Mouse (Mus musculus) layer of hippocampus, adult 2 months (tissue): ENCODE results near the gene Pcnt. TPM values are rescaled to one million over a fixed set of nuclear protein-coding genes. Genes with fewer than 3 reads are reported as not detected.

Experiments used
- DNase-seq, 2 experiments: peaks; one replicate each; pipeline ENCODE4 v3.0.0; 2022; ENCODE audit warnings: low spot score in 2 of 2
- H3K27ac ChIP-seq: fragments of 200-600 bp; 2 replicates; pipeline ENCODE4 v1.8.1; 2022
- H3K4me3 ChIP-seq: fragments of 200-600 bp; 2 replicates; pipeline ENCODE4 v1.8.1; 2022; ENCODE audit warnings: mild to moderate bottlenecking
- CTCF ChIP-seq: fragments of 200-600 bp; conservative IDR thresholded peaks from 2 replicates; pipeline ENCODE4 v1.8.1; 2022; ENCODE audit warnings: antibody characterized with exemption, mild to moderate bottlenecking, moderate library complexity
- total RNA-seq, 2 experiments: library from RNA; stranded (reverse); gene quantifications; 2 replicates each; pipeline ENCODE4 v1.2.3; 2021

Pcnt gene
- total RNA-seq, 2 experiments from 2014 or later = 23.1 TPM

DNA sequence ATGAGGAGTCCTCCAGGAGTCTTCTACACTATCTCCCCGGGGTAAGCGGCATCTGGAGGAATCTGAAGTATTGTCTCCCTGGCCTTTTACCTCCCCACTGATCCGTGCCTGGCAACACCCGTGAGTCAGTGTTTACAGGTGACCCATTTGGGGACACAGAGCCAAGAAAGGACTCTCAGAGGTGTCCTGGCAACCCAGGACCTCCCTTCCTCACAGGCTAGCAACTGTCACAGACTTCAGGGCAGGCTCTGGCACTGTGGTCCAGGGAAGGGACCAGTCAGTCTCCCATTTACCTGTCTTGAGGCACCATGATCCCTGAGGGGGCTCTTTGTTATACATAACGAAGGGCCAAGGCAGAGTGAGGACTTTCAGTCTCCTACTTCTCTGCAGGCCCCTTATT, 6.3 kb upstream of the Pcnt start, which contains the start of gene 2610028H24Rik:
2610028H24Rik (plus strand) TSS at position 231 of the 400 bp plus-strand sequence.
- DNase-seq = no peak
- Histone ChIP-seq H3K27ac (no peak within 1 kb of the TSS), H3K4me3 (no peak within 1 kb of the TSS)
- no peak for TF ChIP-seq CTCF

GRCm38 (mm10) chr10:76447406-76448229, 5.0 kb upstream of the Pcnt start:
- no peak for TF ChIP-seq CTCF
- H3K27ac ChIP-seq = no peak overlapping the region
- no peak overlapping the region for H3K4me3 ChIP-seq
- no peak for DNase-seq

GRCm38 (mm10) chr10:76445996-76446681, 3.6 kb upstream of the Pcnt start:
- no peak for DNase-seq
- no peak for TF ChIP-seq CTCF
- Histone ChIP-seq H3K27ac (no peak overlapping the region), H3K4me3 (no peak overlapping the region)

- DNase-seq = no peak
- no peak for TF ChIP-seq CTCF
- no peak within 1 kb of the TSS for H3K27ac ChIP-seq
- H3K4me3 ChIP-seq = no peak within 1 kb of the TSS
Observed at GRCm38 (mm10) chr10:76440281-76440680, 2.3 kb downstream of the Pcnt start, which contains the start of gene AC141477.1. Gene AC141477.1 (minus strand): TSS chr10:76440444.

DNA sequence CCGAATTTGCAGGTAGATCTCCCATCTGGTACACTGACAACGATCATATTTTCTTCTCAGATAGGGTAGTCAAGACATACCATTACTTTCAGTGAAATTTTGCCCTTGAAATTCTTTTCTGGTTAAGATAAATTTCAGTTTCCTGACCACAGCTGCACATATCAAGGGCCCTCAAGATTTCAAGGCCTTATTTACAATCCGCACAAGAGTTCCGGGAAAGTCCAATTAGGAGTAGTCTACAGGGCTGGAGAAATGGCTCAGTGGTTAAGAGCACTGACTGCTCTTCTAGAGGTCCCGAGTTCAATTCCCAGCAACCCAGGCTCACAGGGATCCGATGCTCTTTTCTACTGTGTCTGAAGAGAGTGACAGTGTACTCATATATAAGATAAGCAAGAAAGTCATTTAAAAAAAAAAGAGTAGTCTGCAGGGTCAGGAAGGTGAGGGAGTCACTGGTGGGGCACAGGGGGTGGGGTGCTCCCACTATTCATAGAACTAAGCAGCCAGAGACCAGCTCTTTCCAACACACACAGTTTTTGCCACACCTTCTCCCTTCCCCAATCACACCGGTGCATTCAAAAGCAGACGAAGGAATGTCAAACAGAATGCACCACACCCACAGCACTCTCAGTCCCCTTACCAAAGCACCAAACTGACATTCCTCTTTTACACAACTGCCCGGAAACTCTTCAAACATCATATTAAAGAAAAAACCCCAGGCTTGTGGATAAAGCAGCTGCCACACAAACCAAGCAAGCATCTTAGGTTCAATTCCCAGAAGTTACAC, 3.3 kb downstream of the Pcnt start:
- TF ChIP-seq CTCF = no peak
- no peak overlapping the region for H3K27ac ChIP-seq
- no peak overlapping the region for H3K4me3 ChIP-seq
- DNase-seq = no peak

DNA sequence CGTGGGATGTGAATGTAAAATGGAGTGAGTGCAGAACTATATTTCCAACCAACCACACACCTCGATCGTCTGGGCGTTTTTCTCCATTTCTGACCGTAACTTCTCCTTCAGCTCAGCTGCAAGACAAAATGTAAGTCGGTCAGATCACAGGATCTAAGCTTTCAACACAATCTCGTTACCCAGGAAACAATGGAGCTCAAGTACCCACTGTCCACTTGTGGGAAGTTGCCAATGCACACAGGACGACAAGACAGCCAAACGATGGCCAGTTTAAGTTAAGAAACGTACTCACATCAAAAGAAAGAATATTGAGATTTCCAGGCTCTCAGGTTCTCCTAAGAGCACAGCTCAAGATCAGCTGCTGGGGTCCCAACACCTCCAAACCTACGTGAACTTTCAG, 8.7 kb downstream of the Pcnt start:
- DNase-seq = no peak
- H3K27ac ChIP-seq = no peak overlapping the region
- TF ChIP-seq CTCF = no peak
- no peak overlapping the region for H3K4me3 ChIP-seq

DNA sequence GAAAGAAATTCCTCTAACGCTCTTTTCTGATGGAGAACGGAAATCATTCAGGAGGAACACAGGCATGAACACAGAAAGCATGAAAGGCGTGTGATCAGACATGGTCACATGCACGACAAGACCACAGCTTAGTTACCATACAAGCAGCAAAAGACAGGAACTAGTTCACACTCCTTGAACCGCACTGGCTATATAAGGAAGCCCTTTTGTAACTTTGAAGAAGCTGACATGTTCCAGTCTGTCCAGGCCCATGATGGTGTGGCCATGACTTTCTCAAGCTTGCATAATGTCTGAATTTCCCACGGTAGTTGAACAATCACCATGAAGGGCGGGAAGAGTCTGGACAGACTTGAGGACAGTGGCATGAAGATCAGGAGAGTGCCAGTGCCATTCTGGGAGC, 16.9 kb downstream of the Pcnt start:
- no peak for DNase-seq
- H3K27ac ChIP-seq = no peak overlapping the region
- H3K4me3 ChIP-seq = no peak overlapping the region
- no peak for TF ChIP-seq CTCF

- Histone ChIP-seq H3K4me3 (no peak overlapping the region), H3K27ac (no peak overlapping the region)
- TF ChIP-seq CTCF = no peak
- DNase-seq = peak in 1 of 2 experiments; percentile 41
Observed at GRCm38 (mm10) chr10:76416811-76417210, 25.8 kb downstream of the Pcnt start.

- Histone ChIP-seq H3K27ac (peak overlapping the region; percentile 57; the same call in 1 of the 2 replicates), H3K4me3 (no peak overlapping the region)
- no peak for TF ChIP-seq CTCF
- peak; percentile 27 to 41 for DNase-seq
Observed at GRCm38 (mm10) chr10:76408520-76408919, 34.1 kb downstream of the Pcnt start.

- no peak overlapping the region for H3K4me3 ChIP-seq
- no peak overlapping the region for H3K27ac ChIP-seq
- TF ChIP-seq CTCF = no peak
- DNase-seq = no peak
Observed at GRCm38 (mm10) chr10:76392596-76392995, 50.0 kb downstream of the Pcnt start.

DNA sequence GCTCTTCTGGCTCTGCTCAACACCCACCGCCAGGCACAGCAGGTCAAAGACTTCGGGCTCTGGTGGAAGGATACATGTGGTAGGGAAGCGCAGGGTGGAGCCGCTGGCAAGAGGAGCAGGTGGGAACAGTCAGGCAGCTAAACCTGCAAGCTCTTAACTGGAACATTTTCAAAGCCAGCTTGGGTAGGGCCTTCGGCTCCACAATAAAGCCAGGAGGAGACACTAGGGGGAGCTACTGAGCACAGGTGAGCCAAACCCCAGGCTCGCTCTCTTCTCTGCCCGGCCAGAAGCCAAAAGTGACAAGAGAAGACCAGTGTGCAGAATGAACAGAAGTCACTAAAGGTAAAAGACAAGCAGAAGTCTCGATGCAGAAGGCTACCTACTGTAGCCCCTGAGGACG, 50.8 kb downstream of the Pcnt start:
- peak in 1 of 2 experiments; percentile 36 for DNase-seq
- peak; percentile 80 for TF ChIP-seq CTCF
- Histone ChIP-seq H3K4me3 (no peak overlapping the region), H3K27ac (no peak overlapping the region)

- DNase-seq = no peak
Observed at GRCm38 (mm10) chr10:76391166-76391565, 51.4 kb downstream of the Pcnt start.

GRCm38 (mm10) chr10:76374981-76375380, 67.6 kb downstream of the Pcnt start:
- no peak for TF ChIP-seq CTCF
- Histone ChIP-seq H3K27ac (no peak overlapping the region), H3K4me3 (no peak overlapping the region)
- no peak for DNase-seq

More at GRCm38 (mm10) chr10:76391166-76391565, 51.4 kb downstream of the Pcnt start:
- TF ChIP-seq CTCF = no peak
- Histone ChIP-seq H3K4me3 (no peak overlapping the region), H3K27ac (no peak overlapping the region)
